Mouse (Mus musculus): ENCODE measurements around the gene Kit.

- no peak for TF ChIP-seq TAL1 (IDR thresholded peaks at IDR 0.05; ENCODE audit: low read length)
- TF ChIP-seq GATA1 (IDR thresholded peaks at IDR 0.05; ENCODE audit: low read length), result no peak
Measured at GRCm38 (mm10) chr5:75635385-75635784, 60.7 kb downstream of the Kit start.
